Mouse (Mus musculus): ENCODE results near the gene Cdc27.

DNA sequence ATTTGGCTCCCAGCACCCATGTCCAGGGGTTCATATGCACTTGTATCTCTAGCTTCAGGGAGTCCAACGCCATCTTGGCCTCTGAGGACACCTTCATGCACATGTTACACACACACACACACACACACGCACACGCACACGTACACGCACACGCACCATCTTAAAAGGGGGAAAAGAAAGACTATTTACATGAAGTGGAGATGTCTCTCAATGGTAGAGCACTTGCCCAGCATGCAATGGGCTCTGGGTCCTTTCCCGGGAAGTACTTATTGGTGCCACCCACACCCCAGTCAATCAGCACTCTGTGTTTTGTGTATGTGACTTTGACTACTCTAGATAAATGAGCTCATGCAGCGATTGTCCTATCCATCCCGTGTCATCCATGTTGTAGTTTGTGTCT, 37.5 kb upstream of the Cdc27 start:
- TF ChIP-seq CTCF (IDR thresholded peaks at IDR 0.05; ENCODE audit: borderline replicate concordance, control insufficient read depth, extremely low read depth, insufficient read depth, low read length, poor library complexity) (no peak), POLR2A (IDR thresholded peaks at IDR 0.05; ENCODE audit: control insufficient read depth, extremely low read depth, insufficient read depth, low read length, poor library complexity) (no peak)

Measured in thymus, adult 2 months (tissue).